Mouse (Mus musculus) adrenal gland, adult 18-20 months (tissue): ENCODE data around the gene Fam83c. TPM values are rescaled to one million over a fixed set of nuclear protein-coding genes. Genes with fewer than 3 reads are reported as not detected.

Experiments used
- DNase-seq, 2 experiments: peaks; one replicate each; pipeline ENCODE4 v3.0.0; 2021 to 2022; ENCODE audit warnings: low spot score in 2 of 2
- total RNA-seq, 2 experiments: library from RNA; stranded (reverse); gene quantifications; 1 replicate in 1 of 2; 2 replicates in 1 of 2; pipeline ENCODE4 v1.2.3; 2021

Fam83c gene
- total RNA-seq, 2 experiments from 2014 or later: not detected

DNA sequence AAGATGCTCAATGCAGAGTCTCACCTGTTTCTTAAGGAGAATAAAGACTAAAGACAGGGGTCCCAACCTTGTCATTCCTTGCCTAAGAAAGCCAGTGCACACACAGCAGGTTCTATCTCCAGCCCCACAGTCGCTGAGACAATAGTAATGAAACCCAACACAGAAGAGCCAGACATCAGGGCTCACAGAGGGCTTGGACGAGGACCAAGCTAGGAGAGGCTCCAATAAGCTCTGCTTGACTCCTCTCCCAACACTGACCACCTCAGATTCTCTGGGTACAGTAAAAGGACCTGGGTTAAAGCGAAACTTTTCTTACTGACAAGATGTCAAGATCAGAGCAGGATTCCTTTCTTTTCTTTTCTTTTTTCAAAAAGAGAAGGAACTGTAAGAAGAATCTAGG, 36.0 kb downstream of the Fam83c start:
- DNase-seq: no peak

DNA sequence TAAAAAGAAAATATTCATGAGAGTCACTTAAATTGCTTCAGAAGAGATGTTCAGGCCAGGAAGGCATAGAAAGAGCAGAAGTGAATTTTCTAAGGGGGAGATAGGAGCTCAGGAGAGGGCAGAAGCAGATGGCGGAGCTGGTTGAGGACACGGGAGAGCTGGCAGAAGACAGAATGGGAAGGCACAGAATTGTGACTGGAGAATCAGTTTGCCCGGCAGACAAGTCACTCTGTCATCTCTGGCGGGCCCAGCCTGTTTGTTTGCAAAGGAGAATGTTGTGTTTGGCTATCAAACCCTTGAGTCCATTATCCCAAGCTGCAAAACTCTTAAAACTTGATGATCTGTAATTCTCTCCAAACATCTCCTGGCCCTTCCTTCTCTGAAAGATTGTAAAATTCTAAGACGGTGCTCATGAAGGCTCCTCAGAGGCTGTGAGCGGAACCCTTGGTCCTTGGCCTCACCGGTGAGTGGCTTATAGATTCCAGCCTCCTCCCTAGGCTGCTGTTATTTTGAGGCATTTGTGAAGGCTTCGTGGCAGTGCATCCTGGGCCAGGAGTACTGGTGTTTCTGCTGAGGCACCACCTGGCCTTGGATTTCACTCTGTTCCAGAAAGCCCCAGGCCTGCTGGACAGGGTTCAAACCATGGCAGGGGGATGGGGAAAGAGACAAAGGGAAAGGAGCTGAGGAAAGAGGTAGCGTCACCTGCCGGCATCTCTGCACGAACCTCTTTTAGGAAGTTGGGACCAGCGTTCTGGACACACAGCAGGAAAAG, 39.8 kb downstream of the Fam83c start:
- DNase-seq: no peak

- no peak for DNase-seq
These were observed 41.8 kb downstream of the Fam83c start for GRCm38 (mm10) chr2:155792899-155793298.

DNA sequence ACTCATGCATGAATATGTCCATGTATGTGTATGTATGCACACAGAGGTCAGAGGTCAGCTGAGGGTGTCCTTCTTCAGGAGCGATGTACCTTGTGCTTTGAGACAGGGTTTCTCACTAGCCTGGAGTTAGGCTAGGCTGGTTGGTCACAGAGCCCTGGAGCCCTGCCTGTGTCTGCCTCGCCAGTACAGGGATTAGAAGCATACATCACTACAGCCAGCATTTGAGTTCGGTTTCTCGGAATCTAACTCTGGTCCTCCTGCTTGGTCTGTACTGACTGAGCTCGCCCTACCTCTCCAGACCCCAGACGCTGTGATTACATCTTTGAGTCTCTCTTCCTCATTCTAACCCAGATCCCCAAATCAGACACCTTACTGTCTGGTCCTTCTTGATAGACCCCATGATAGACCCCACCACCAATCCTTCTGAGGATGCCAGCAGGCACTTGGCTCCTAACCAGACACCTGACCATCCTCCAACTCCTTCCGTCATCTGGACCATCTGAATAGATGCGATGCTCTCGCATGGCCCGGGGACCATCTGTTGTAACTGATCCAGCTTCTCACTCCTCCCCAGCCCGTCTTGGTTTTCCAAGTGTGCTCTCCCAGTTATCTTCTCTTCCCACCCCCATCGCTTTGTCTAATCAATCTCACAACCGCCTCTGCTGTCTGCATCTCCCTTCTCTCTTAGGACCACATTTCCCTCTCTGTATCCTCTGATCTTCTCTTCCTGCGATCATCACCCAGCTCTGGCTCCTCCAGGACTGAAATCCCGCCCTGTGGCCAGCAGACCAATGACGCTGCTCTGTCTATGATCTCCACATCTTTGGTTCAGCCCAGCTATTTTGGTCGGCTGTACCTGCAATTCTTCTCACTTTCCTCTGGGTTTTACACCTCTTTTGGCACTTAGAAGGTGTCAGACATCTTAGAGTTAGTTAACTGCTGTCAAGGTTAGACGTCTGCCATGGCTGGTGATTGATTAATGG, 46.4 kb downstream of the Fam83c start:
- no peak for DNase-seq

- DNase-seq: no peak
These were observed 47.7 kb downstream of the Fam83c start for GRCm38 (mm10) chr2:155786905-155787304.

DNA sequence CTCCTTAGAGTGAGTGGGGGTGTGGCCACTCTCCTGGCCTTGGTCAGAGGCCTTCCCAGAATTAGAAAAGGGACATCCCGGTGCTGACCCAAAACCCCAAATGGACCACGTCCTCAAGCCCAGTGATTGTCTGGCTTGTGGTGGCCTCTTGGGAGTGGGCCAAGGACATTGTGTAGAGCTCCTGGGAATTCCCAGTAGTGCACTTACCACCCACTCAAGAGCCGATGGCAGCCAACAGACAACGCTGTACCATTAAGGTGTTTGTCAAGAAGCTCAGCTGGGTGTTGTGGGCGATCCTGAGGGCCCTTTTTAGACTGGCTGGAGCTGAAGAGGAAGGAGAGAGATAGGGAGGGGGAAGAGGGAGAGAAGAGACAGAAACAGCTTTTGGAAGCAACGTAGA, 50.1 kb downstream of the Fam83c start:
- no peak for DNase-seq

DNA sequence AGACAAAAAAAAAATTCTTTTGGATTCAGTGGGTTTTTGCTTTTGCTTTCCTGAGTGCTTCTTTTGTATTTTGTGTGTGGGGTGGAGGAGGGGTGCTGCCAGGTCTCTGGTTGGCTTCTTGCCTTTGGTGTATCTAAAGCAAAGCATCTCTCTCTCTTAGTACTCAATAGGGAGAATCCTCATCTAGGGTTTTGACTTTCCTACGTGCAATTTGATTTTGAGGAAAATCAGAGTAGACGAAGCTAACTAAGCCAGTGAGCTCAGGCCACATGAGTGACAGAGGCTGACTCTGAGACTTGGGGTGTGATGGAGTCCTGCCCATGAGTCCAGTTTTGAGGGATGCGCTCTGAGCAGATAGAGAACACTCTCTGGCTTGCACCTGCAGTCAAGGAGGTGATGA, 55.1 kb downstream of the Fam83c start:
- DNase-seq: no peak

- no peak for DNase-seq
These were observed 55.6 kb downstream of the Fam83c start for GRCm38 (mm10) chr2:155779066-155779465.

DNA sequence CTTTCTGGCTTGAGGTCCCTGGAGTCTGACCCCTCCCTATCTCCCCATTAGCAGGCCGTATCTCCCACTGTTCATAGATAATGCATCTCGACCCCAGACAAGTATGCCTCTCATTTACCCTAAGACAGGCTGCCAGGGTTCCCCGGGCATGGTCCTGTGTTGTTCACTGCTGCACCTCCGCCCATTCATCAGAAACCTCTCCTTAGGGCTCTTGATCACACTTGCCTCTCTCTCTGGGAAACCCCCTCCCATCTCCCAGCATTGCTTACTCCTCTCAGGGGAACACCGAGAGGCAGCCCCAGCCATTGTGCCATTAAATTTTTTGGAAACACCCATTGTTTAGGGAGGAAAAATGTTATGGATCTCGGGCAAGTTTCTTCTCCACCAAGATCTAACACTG, 56.6 kb downstream of the Fam83c start:
- DNase-seq: no peak

- no peak for DNase-seq
These were observed 57.0 kb downstream of the Fam83c start for GRCm38 (mm10) chr2:155777688-155777985.

Other genes starting within 250 kb of the Fam83c start
- gene Gss, start 242.0 kb downstream of the Fam83c start, total RNA-seq: 10 to 100 TPM; 41.4 to 67.5 TPM
- gene Myh7b, start 223.6 kb downstream of the Fam83c start, total RNA-seq: under 1 TPM; 0.17 to 0.45 TPM
- 100 to 1,000 TPM; 123 to 144 TPM for gene Trpc4ap, start 142.5 kb downstream of the Fam83c start, total RNA-seq
- gene Edem2, start 105.4 kb downstream of the Fam83c start, total RNA-seq: 10 to 100 TPM; 36.9 to 46.2 TPM
- not detected for gene Gm17581, start 99.0 kb downstream of the Fam83c start, total RNA-seq
- 100 to 1,000 TPM in 1 of 2 experiments, 10 to 100 TPM in 1; 44.9 to 104 TPM for gene Procr, start 83.7 kb downstream of the Fam83c start, total RNA-seq
- 1 to 10 TPM; 1.2 to 2.3 TPM for gene Mmp24, start 59.5 kb downstream of the Fam83c start, total RNA-seq
- 100 to 1,000 TPM; 171 to 240 TPM for gene BC029722, start 15.4 kb downstream of the Fam83c start, total RNA-seq
- gene Eif6, start 7.9 kb downstream of the Fam83c start, total RNA-seq: 100 to 1,000 TPM; 131 to 138 TPM
- gene Uqcc1, start 95.5 kb upstream of the Fam83c start, total RNA-seq: 100 to 1,000 TPM; 122 to 139 TPM
- gene Gm15557, start 105.9 kb upstream of the Fam83c start, total RNA-seq: not detected
- under 1 TPM in 1 of 2 experiments, not detected in 1; 0.38 TPM for gene Gdf5, start 110.5 kb upstream of the Fam83c start, total RNA-seq
- gene Cep250, start 121.6 kb upstream of the Fam83c start, total RNA-seq: 10 to 100 TPM in 1 of 2 experiments, 1 to 10 TPM in 1; 9.9 to 10.7 TPM
- 1 to 10 TPM; 1.2 to 2.0 TPM for gene 6430550D23Rik, start 173.1 kb upstream of the Fam83c start, total RNA-seq
- 100 to 1,000 TPM; 215 to 227 TPM for gene Ergic3, start 173.2 kb upstream of the Fam83c start, total RNA-seq
- not detected for gene Fer1l4, start 218.1 kb upstream of the Fam83c start, total RNA-seq
- 1 to 10 TPM; 4.2 to 9.3 TPM for gene Spag4, start 230.3 kb upstream of the Fam83c start, total RNA-seq